Mouse (Mus musculus): ENCODE data around the gene Rtkn. TPM values are rescaled to one million over a fixed set of nuclear protein-coding genes. Genes with fewer than 3 reads are reported as not detected.

The Rtkn gene
- polyA plus RNA-seq, 1 experiment from 2014 or later, result 18.0 TPM

GRCm38 (mm10) chr6:83193571-83193970, 58.3 kb downstream of the Rtkn start:
- Histone ChIP-seq H3K4me2 (replicated peaks; ENCODE audit: low read depth, low read length) (no peak overlapping the region), H3K27me3 (ENCODE audit: control insufficient read depth, insufficient read depth, low read length) (no peaks in the 10 kb centered on the region), H3K9me3 (ENCODE audit: control insufficient read depth, low read length) (no peaks in the 10 kb centered on the region), H3K9ac (ENCODE audit: low read depth, low read length) (no peak overlapping the region), H3K4me1 (ENCODE audit: control insufficient read depth, insufficient read depth, low read length) (no peaks in the 10 kb centered on the region), H3K27ac (ENCODE audit: low read depth, low read length) (no peak overlapping the region), H3K36me3 (ENCODE audit: control insufficient read depth, insufficient read depth, low read length) (peaks cover 97% of the 10 kb centered on the region), H3K4me3 (ENCODE audit: low read length) (no peak overlapping the region)
- no peak for ATAC-seq (ENCODE audit: low FRiP score, low TSS enrichment)
- WGBS, result 90% methylated on average over 7 of the region's 7 CpGs

GRCm38 (mm10) chr6:83197345-83198004, 62.2 kb downstream of the Rtkn start:
- Histone ChIP-seq H3K4me2 (replicated peaks; ENCODE audit: low read depth, low read length) (no peak overlapping the region), H3K36me3 (ENCODE audit: control insufficient read depth, insufficient read depth, low read length) (peaks cover 77% of the 10 kb centered on the region), H3K4me1 (ENCODE audit: control insufficient read depth, insufficient read depth, low read length) (no peaks in the 10 kb centered on the region), H3K27me3 (ENCODE audit: control insufficient read depth, insufficient read depth, low read length) (no peaks in the 10 kb centered on the region), H3K9me3 (ENCODE audit: control insufficient read depth, low read length) (no peaks in the 10 kb centered on the region), H3K9ac (ENCODE audit: low read depth, low read length) (no peak overlapping the region), H3K4me3 (ENCODE audit: low read length) (no peak overlapping the region), H3K27ac (ENCODE audit: low read depth, low read length) (no peak overlapping the region)
- no peak for ATAC-seq (ENCODE audit: low FRiP score, low TSS enrichment)
- 50% methylated on average over 15 of the region's 15 CpGs for WGBS

MicroRNAs encoded within 50 kb of the gene (microRNA counts, 519-probe panel; counts per million panel counts)
- microRNA mmu-miR-3470a+mmu-miR-3470b, result not detected

Small RNA genes within 50 kb of the gene (microRNA-seq; reads per million reads assigned to microRNA genes)
- not detected for gene Mir3470a

Other genes with a start within 250 kb of the Rtkn start
- 0.57 and 0.87 TPM in 2 replicates for gene Sema4f, start 195.7 kb upstream of the Rtkn start, polyA plus RNA-seq (2014; fragmentation: Nextera tagmentation; extraction: Ambion mirVana)
- gene M1ap, start 188.6 kb upstream of the Rtkn start, polyA plus RNA-seq (2014; fragmentation: Nextera tagmentation; extraction: Ambion mirVana), result 0.28 and 0.77 TPM in 2 replicates
- 8.8 and 11.8 TPM in 2 replicates for gene Dok1, start 102.0 kb upstream of the Rtkn start, polyA plus RNA-seq (2014; fragmentation: Nextera tagmentation; extraction: Ambion mirVana)
- 12.0 and 14.3 TPM in 2 replicates for gene Loxl3, start 101.3 kb upstream of the Rtkn start, polyA plus RNA-seq (2014; fragmentation: Nextera tagmentation; extraction: Ambion mirVana)
- 144 and 156 TPM in 2 replicates for gene Aup1, start 80.9 kb upstream of the Rtkn start, polyA plus RNA-seq (2014; fragmentation: Nextera tagmentation; extraction: Ambion mirVana)
- 51.1 and 64.9 TPM in 2 replicates for gene Htra2, start 80.2 kb upstream of the Rtkn start, polyA plus RNA-seq (2014; fragmentation: Nextera tagmentation; extraction: Ambion mirVana)
- gene Dqx1, start 77.6 kb upstream of the Rtkn start, polyA plus RNA-seq (2014; fragmentation: Nextera tagmentation; extraction: Ambion mirVana), result 1.9 and 2.6 TPM in 2 replicates
- not detected in 2 replicates for gene Tlx2, start 65.2 kb upstream of the Rtkn start, polyA plus RNA-seq (2014; fragmentation: Nextera tagmentation; extraction: Ambion mirVana)
- gene Pcgf1, start 57.6 kb upstream of the Rtkn start, polyA plus RNA-seq (2014; fragmentation: Nextera tagmentation; extraction: Ambion mirVana), result 36.7 and 51.2 TPM in 2 replicates
- 8.3 and 8.8 TPM in 2 replicates for gene Lbx2, start 49.1 kb upstream of the Rtkn start, polyA plus RNA-seq (2014; fragmentation: Nextera tagmentation; extraction: Ambion mirVana)
- gene Ccdc142, start 33.9 kb upstream of the Rtkn start, polyA plus RNA-seq (2014; fragmentation: Nextera tagmentation; extraction: Ambion mirVana), result 1.6 and 2.4 TPM in 2 replicates
- gene Gm42688, start 33.8 kb upstream of the Rtkn start, polyA plus RNA-seq (2014; fragmentation: Nextera tagmentation; extraction: Ambion mirVana), result 2.4 and 3.5 TPM in 2 replicates
- gene Mrpl53, start 26.4 kb upstream of the Rtkn start, polyA plus RNA-seq (2014; fragmentation: Nextera tagmentation; extraction: Ambion mirVana), result 139 and 169 TPM in 2 replicates
- 37.8 and 57.4 TPM in 2 replicates for gene Mogs, start 20.0 kb upstream of the Rtkn start, polyA plus RNA-seq (2014; fragmentation: Nextera tagmentation; extraction: Ambion mirVana)
- gene Wbp1, start 13.9 kb upstream of the Rtkn start, polyA plus RNA-seq (2014; fragmentation: Nextera tagmentation; extraction: Ambion mirVana), result 123 and 125 TPM in 2 replicates
- gene Ino80b, start 10.0 kb upstream of the Rtkn start, polyA plus RNA-seq (2014; fragmentation: Nextera tagmentation; extraction: Ambion mirVana), result 18.8 and 20.0 TPM in 2 replicates
- 6.2 and 8.6 TPM in 2 replicates for gene Wdr54, start 20.9 kb downstream of the Rtkn start, polyA plus RNA-seq (2014; fragmentation: Nextera tagmentation; extraction: Ambion mirVana)
- 0.94 and 0.96 TPM in 2 replicates for gene 1700003E16Rik, start 20.9 kb downstream of the Rtkn start, polyA plus RNA-seq (2014; fragmentation: Nextera tagmentation; extraction: Ambion mirVana)
- gene Dctn1, start 30.5 kb downstream of the Rtkn start, polyA plus RNA-seq (2014; fragmentation: Nextera tagmentation; extraction: Ambion mirVana), result 58.6 and 75.0 TPM in 2 replicates
- 0.13 and 0.45 TPM in 2 replicates for gene Slc4a5, start 84.4 kb downstream of the Rtkn start, polyA plus RNA-seq (2014; fragmentation: Nextera tagmentation; extraction: Ambion mirVana)
- 46.7 and 50.8 TPM in 2 replicates for gene Mthfd2, start 190.4 kb downstream of the Rtkn start, polyA plus RNA-seq (2014; fragmentation: Nextera tagmentation; extraction: Ambion mirVana)
- 38.9 and 92.4 TPM in 2 replicates for gene Mob1a, start 190.6 kb downstream of the Rtkn start, polyA plus RNA-seq (2014; fragmentation: Nextera tagmentation; extraction: Ambion mirVana)
- 142 and 182 TPM in 2 replicates for gene Bola3, start 213.7 kb downstream of the Rtkn start, polyA plus RNA-seq (2014; fragmentation: Nextera tagmentation; extraction: Ambion mirVana)